Mouse (Mus musculus) heart, postnatal 10 days (tissue): Measurements from ENCODE around the gene Lrguk. TPM values are rescaled to one million over a fixed set of nuclear protein-coding genes. Genes with fewer than 3 reads are reported as not detected.
A peak's percentile ranks its signal among the peaks of the same experiment; 100 is the strongest.

Experiments used
- DNase-seq, 2 experiments: peaks; one replicate each; pipeline ENCODE4 v3.0.0; 2021
- intact Hi-C: fragments of 180-260 bp; cut with DNase I; formaldehyde crosslinking; loops from one replicate; pipeline ENCODE4 v1.15.1; 2025
- total RNA-seq, 2 experiments: library from RNA; stranded (reverse); gene quantifications; 2 replicates each; pipeline ENCODE4 v1.2.3; 2021

Lrguk gene
- total RNA-seq, 2 experiments from 2014 or later: 0.14 to 0.35 TPM

GRCm38 (mm10) chr6:34132391-34132790 lies 103.1 kb downstream of the Lrguk start:
- DNase-seq: no peak
- intact Hi-C loops: no loop called here

DNA sequence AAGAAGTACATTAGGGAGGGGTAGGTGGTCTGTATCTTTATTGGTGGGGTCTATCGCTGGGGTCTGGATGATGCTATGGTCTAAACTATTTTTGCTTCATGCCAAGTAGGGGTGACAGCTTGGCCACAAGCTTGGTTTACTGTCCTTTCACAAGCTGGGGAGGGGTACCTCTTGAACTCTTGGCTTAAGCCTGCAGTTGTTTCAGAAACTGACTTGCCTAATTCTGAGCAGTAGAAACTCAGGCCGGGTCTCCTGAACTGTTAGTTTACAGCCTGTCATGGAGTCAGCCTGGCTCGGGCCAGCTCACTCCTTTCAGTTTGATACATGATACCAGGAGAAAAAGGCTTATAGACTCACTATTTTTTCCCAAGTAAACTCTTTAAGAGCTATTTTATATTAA lies 109.1 kb downstream of the Lrguk start:
- intact Hi-C loops: no loop called here
- DNase-seq: no peak

GRCm38 (mm10) chr6:34142931-34143330 lies 113.7 kb downstream of the Lrguk start:
- no peak for DNase-seq
- intact Hi-C loops: no loop called here

DNA sequence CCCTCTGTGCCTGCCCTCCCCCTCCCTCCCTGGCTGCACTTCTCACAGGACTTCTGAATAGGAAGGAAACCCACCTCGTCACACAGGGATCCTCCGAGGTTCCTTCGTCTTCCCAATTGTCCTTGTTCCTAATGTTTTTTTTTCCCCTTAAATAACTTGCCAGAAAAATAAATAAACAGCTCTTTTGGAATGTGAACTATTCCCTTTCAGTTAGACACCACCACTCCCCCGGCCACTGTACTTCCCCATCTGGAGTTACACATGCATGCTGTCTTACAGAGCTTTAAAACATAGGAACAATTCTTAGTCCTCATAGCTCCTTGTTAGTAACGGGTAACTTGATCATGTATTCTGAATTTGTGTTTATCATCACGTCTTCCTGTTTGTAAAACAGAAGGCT lies 116.8 kb downstream of the Lrguk start:
- intact Hi-C loops: no loop called here
- DNase-seq: no peak

DNA sequence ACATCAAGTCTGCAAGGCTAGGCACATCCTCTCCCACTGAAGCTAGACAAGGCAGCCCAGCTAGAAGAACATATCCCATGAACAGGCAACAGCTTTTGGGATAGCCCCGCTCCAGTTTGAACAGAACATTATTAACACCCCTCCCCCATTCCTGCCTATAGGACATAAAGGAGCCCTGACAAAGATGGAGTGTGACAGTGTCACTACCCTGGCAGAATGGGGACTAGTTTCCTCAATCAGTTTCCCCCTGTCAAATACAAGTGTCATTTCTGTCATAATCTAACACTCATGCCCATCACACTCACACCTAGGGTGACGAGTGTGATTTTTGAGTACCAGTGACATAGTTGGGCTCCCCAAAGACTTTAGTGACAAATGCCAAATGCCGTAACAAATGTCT lies 118.8 kb downstream of the Lrguk start:
- DNase-seq: no peak
- intact Hi-C loops: no loop called here

DNA sequence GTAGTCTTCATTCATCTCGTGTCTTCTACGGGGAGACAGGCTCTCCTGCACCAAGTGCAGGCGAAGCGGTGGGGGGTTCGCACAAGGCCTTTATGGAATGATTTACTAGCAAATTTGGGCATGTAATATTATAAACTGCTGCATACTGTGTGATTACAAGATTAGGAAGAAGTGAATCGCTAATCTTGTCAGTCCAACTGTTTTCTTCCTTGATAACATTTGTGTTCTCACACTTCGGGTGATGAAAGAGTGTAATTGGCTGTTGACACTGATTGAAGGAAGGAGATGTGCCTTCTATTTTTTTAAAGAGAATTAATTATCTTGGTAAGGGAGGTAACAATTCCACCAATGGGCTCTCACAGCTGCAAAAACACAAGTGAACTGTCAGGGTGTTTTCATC lies 119.4 kb downstream of the Lrguk start:
- intact Hi-C loops: no loop called here
- no peak for DNase-seq

DNA sequence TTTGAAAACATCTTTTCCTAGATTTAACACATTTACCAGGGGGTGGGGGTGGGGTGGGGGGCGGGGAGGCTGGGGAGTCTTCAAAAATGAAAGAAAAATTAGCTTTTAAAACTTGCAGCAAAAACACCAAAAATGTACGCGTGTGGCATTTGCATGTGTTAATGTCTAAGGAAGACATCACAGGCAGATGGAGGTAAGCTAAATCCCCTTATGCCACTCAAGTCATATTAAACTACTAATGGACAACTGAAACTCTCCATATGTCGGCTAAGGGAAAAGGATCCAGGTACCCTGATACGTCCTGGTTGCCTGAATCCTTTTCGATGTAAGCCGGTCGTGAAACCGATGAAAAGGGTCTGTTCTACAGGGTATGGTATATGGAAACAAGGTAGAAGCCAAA lies 119.8 kb downstream of the Lrguk start:
- intact Hi-C loops: no loop called here

GRCm38 (mm10) chr6:34149821-34150220 lies 120.6 kb downstream of the Lrguk start:
- intact Hi-C loops: no loop called here
- DNase-seq: no peak

More for the DNA sequence above, 119.8 kb downstream of the Lrguk start:
- DNase-seq: no peak

DNA sequence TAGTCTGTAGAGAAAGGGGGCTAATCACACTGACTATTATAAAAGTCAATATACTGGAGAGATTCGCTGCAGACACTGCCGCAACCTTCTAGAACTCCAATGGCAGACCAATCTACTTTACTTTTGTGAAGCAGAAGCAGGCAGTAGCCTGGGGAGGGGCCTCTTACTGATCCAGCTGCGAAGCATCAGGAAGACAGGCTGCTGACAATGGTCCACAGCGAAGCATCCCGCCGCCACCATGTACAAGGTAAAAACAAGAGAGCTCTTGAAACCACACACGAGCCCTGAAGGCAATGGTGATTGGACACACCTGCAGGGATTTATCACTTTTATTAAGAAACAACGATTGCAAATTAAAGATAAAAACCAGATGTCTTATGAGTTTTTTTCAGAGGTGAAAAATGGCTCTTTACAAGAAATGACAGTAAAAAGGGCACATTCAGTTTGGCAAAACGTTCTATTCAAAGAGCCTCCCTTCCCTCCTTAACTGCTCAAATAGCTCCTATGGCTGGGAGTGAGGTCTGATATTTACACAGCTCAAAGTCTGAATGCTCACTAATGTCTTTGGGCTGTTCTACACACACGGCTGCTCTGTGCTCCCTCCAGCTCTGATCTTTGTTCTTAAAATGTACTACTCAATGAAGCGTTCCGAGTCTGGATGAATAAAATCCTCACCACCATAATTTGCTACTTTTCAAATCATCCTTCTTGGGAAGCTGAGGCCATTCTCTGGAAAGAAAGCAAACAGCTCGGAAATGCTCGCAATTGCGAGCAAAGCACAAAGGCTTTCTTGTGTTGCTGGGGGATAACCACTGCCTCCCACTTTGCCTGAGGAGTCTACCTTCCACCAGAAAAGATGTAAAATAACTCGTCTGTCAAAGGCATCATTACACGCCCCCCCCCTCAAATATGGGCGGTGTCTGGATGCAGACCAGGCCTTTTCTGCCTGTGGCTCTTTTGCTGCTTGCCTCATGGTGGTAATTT lies 124.1 kb downstream of the Lrguk start:
- intact Hi-C loops: no loop called here
- DNase-seq: no peak

DNA sequence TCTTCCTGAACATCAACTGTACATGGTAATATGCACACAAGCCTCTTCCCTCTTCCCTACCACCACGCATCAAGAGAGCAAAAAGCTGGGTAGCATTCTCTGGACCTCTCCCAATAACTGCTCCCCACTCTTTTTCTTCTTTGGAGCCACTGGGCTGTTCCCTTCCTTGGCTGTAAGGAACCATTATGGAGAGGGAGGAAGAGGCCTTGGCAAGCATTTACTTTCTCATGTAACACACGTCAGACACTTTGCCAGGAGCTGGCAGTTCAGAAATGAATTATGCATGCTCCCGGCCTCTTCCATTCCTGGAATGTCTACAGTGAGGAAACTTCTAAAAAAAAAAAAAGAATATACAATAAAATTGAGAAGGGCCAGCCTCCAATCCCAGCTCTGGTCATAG lies 125.0 kb downstream of the Lrguk start:
- intact Hi-C loops: no loop called here
- DNase-seq: peak; percentile 34 to 37

DNA sequence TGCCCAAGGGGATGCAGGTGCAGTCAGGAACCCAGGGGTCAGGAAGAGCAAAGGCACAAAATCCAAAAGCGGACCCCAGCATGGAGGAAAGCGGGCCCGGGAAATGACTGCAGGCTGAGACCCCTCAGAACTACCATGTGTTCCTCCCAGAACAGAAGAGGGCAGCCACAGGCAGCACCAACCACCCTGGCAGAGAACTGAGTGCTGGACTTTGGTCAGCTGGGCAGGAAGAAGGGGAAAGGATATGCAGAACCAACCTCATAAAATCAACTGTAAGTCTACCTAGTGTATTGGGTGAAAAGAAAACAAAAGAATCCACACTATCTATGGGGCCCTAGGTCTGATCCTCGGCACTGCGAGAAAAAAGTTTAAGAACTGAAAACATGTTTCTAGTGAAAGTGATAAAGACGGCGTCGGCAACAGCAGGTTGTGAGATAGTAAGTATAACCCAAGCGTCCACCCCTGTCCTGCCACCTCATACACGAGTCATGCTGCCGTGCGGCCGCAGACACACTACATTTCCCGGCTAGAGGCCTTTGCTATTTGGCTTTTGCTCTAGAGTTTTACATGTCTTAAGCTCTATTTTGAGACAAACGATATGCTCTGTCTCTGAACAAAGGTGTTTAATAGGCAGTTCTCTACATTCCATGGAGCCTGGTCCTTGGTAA lies 126.0 kb downstream of the Lrguk start:
- DNase-seq: no peak
- intact Hi-C loops: no loop called here

DNA sequence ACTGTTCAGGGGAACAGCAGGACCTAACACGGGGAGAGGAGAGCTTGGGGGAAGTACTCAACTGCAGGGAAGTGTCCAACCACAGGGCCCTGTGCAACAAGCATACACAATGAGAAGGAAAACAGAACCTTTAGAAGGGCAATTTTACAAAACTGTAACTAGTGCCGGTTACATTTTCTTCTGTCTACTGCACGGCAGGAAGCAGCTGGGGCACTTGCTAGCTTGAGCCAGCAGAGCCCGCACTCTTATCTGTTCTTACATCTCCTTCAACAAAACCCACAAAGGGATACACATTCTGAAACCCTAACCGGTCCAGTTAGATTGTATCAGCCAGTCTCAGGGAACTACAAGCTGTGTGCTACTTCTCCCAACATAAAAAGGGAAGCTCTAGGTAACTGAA lies 126.8 kb downstream of the Lrguk start:
- intact Hi-C loops: no loop called here

GRCm38 (mm10) chr6:34156841-34157748 lies 127.8 kb downstream of the Lrguk start:
- no peak for DNase-seq
- intact Hi-C loops: no loop called here

More for the DNA sequence above, 126.8 kb downstream of the Lrguk start:
- DNase-seq: no peak

DNA sequence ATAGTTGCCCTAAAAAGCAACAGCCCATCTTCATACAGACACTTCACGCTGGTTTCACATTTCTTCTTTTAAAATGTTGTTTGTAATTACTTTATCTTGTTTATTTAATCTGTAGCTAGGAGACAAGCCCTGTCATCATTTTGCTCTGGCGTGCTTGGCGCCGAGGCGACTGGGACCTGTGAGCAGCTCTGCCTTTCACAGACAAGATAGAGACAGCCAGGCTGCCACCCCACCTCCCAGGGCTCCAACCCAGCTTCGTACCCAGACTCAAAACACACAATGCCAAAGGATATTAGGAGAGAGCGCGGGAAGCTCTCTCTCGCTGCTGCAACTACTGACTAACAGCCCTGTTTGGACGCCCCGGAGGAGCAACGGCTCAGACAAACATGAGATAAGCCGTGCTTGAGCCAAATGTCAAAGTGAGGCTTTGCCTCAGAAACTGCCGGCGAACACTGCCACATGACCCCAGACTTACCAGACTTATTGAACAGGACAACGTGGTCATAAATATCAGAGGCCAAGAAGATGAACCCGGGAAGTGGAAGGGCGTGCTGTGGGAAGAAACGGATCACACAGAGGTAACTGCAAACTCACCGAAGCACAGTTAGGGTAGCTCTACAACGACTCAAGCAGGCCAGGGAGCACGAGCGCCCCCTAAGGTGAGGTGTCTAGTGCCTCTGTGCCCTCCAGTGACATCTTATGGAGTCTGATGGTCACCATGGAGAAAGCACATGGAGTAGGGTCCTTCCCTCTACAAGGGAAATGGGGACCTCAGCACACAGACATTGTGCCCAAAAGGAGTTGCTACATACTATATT lies 131.0 kb downstream of the Lrguk start:
- intact Hi-C loops: no loop called here
- no peak for DNase-seq

DNA sequence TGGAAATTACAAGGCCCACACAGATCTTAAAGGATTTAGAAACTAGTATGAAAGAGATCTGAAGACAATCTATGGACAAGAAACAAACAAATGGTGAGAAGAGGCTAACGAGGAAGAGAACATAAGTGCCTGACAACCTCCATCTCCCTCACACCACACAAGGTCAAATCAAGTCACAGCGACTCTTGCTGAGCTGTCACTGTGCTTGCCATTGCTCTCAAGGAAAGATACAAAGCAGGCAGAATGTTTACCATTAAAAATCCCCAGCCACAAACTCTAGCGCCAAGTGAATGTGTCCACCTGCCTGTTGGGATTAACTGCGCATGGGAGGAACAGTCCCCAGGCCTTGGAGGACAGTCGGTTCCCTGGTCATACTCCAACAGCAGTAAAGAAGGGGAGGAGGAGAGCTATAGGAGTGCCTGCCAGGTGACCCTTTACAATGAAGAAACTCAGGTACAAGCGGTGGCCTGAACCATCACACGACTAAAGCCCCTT lies 131.6 kb downstream of the Lrguk start:
- intact Hi-C loops: no loop called here
- no peak for DNase-seq

GRCm38 (mm10) chr6:34161511-34161910 lies 132.3 kb downstream of the Lrguk start:
- intact Hi-C loops: no loop called here
- DNase-seq: no peak

GRCm38 (mm10) chr6:34162607-34163006 lies 133.4 kb downstream of the Lrguk start:
- no peak for DNase-seq

GRCm38 (mm10) chr6:34163014-34163413 lies 133.8 kb downstream of the Lrguk start:
- intact Hi-C loops: no loop called here
- no peak for DNase-seq

More at GRCm38 (mm10) chr6:34162607-34163006, 133.4 kb downstream of the Lrguk start:
- intact Hi-C loops: no loop called here

GRCm38 (mm10) chr6:34168834-34169233 lies 139.6 kb downstream of the Lrguk start:
- intact Hi-C loops: no loop called here
- no peak for DNase-seq
